Mouse (Mus musculus): ENCODE data around the gene Numa1. TPM values are rescaled to one million over a fixed set of nuclear protein-coding genes. Genes with fewer than 3 reads are reported as not detected.

Numa1 gene
- polyA plus RNA-seq, 1 experiment, result 57.5 TPM

- peak overlapping the region; percentile 47 for H3K4me3 ChIP-seq (replicated peaks)
- H3K4me1 ChIP-seq, result peaks cover 88% of the 10 kb centered on the region
- H3K9me3 ChIP-seq, result no peaks in the 10 kb centered on the region
- H3K36me3 ChIP-seq (replicated peaks; ENCODE audit: low read length), result no peaks in the 10 kb centered on the region
- H3K27me3 ChIP-seq (replicated peaks), result no peaks in the 10 kb centered on the region
- TF ChIP-seq GATA1 (IDR thresholded peaks at IDR 0.05; ENCODE audit: borderline replicate concordance, low read length) (no peak), FLI1 (IDR thresholded peaks at IDR 0.05; ENCODE audit: low read length) (no peak)
Observed at GRCm38 (mm10) chr7:101955862-101956261, 22.0 kb downstream of the Numa1 start.

DNA sequence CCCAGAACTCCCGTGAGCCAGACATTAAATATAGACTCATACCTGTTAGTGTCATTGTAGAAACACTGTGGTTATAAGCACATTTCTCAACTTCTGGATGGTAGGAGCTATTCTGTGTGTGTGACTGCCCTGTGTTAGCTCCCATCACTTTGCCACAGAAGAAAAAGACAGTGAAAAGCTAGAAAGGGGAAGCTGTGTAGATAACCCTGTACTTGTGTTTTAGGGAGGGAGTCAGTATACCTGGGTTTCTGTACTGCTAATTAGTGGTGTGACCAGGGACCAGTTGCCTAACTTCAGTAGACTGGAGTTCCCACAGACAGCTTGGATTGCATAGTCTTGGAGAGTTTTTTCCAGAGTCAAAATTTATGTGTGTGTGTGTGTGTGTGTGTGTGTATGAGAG is 22.6 kb downstream of the Numa1 start:
- TF ChIP-seq FLI1 (IDR thresholded peaks at IDR 0.05; ENCODE audit: low read length) (no peak), GATA1 (IDR thresholded peaks at IDR 0.05; ENCODE audit: borderline replicate concordance, low read length) (no peak)
- Histone ChIP-seq H3K27me3 (replicated peaks) (no peaks in the 10 kb centered on the region), H3K4me3 (replicated peaks) (no peak overlapping the region), H3K36me3 (replicated peaks; ENCODE audit: low read length) (no peaks in the 10 kb centered on the region), H3K4me1 (peaks cover 83% of the 10 kb centered on the region), H3K9me3 (no peaks in the 10 kb centered on the region)

GRCm38 (mm10) chr7:101956911-101957310 is 23.0 kb downstream of the Numa1 start:
- no peaks in the 10 kb centered on the region for H3K27me3 ChIP-seq (replicated peaks)
- TF ChIP-seq GATA1 (IDR thresholded peaks at IDR 0.05; ENCODE audit: borderline replicate concordance, low read length) (no peak), FLI1 (IDR thresholded peaks at IDR 0.05; ENCODE audit: low read length) (no peak)
- no peaks in the 10 kb centered on the region for H3K36me3 ChIP-seq (replicated peaks; ENCODE audit: low read length)
- no peaks in the 10 kb centered on the region for H3K9me3 ChIP-seq
- H3K4me1 ChIP-seq, result peaks cover 78% of the 10 kb centered on the region
- no peak overlapping the region for H3K4me3 ChIP-seq (replicated peaks)

DNA sequence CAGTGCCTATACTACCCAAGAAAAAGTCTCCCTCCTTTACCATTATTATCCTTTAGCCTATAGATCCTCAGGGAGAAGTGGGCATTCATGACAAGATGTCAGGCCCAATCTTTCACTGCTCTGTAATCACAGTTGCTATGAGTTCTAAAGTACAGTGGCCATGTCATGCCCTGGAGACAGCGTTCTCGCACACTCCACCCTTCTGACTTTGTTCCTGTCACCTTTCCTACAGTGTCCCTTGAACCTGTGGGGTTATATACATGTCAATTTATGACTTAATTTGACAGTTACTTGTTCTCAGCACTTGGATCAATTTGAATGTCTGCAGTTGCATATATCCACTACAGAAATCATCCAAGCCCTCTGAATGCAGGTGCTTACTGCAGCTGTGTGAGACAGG is 28.9 kb downstream of the Numa1 start:
- Histone ChIP-seq H3K36me3 (replicated peaks; ENCODE audit: low read length) (no peaks in the 10 kb centered on the region), H3K4me1 (peaks cover 72% of the 10 kb centered on the region), H3K4me3 (replicated peaks) (no peak overlapping the region), H3K9me3 (no peaks in the 10 kb centered on the region), H3K27me3 (replicated peaks) (no peaks in the 10 kb centered on the region)
- TF ChIP-seq FLI1 (IDR thresholded peaks at IDR 0.05; ENCODE audit: low read length) (no peak), GATA1 (IDR thresholded peaks at IDR 0.05; ENCODE audit: borderline replicate concordance, low read length) (no peak)

DNA sequence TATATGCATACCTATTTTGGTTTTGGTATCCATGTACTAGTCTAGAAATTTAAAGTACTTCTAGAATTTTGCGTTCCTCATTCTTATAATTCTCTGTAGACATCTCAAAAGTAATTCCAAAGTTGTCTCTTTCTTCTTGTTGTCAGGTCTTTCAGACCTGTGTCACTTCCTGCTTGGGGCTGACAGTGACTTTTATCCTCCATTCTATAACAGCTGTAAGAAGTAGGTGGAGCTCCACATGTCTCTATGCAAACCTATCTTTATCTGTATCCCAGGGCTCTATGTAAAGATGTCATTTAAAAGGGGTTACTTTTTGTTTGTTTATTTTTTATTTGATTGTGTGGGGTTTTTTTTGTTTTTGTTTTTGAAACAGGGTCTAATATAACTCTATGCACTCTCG is 29.7 kb downstream of the Numa1 start:
- Histone ChIP-seq H3K9me3 (no peaks in the 10 kb centered on the region), H3K4me1 (peaks cover 77% of the 10 kb centered on the region), H3K27me3 (replicated peaks) (no peaks in the 10 kb centered on the region), H3K4me3 (replicated peaks) (no peak overlapping the region), H3K36me3 (replicated peaks; ENCODE audit: low read length) (no peaks in the 10 kb centered on the region)
- TF ChIP-seq GATA1 (IDR thresholded peaks at IDR 0.05; ENCODE audit: borderline replicate concordance, low read length) (no peak), FLI1 (IDR thresholded peaks at IDR 0.05; ENCODE audit: low read length) (no peak)

GRCm38 (mm10) chr7:101964551-101964950 is 30.6 kb downstream of the Numa1 start:
- peaks cover 77% of the 10 kb centered on the region for H3K4me1 ChIP-seq
- H3K36me3 ChIP-seq (replicated peaks; ENCODE audit: low read length), result no peaks in the 10 kb centered on the region
- H3K27me3 ChIP-seq (replicated peaks), result no peaks in the 10 kb centered on the region
- H3K4me3 ChIP-seq (replicated peaks), result peak overlapping the region; percentile 77
- H3K9me3 ChIP-seq, result no peaks in the 10 kb centered on the region
- TF ChIP-seq FLI1 (IDR thresholded peaks at IDR 0.05; ENCODE audit: low read length), result no peak
- TF ChIP-seq GATA1 (IDR thresholded peaks at IDR 0.05; ENCODE audit: borderline replicate concordance, low read length), result no peak

- H3K27me3 ChIP-seq (replicated peaks), result no peaks in the 10 kb centered on the region
- TF ChIP-seq FLI1 (IDR thresholded peaks at IDR 0.05; ENCODE audit: low read length) (no peak), GATA1 (IDR thresholded peaks at IDR 0.05; ENCODE audit: borderline replicate concordance, low read length) (no peak)
- no peaks in the 10 kb centered on the region for H3K36me3 ChIP-seq (replicated peaks; ENCODE audit: low read length)
- peak overlapping the region; percentile 62 for H3K4me3 ChIP-seq (replicated peaks)
- H3K4me1 ChIP-seq, result peaks cover 69% of the 10 kb centered on the region
- no peaks in the 10 kb centered on the region for H3K9me3 ChIP-seq
Observed at GRCm38 (mm10) chr7:101965606-101966005, 31.7 kb downstream of the Numa1 start.

GRCm38 (mm10) chr7:101967256-101967655 is 33.3 kb downstream of the Numa1 start:
- Histone ChIP-seq H3K27me3 (replicated peaks) (no peaks in the 10 kb centered on the region), H3K36me3 (replicated peaks; ENCODE audit: low read length) (no peaks in the 10 kb centered on the region), H3K9me3 (no peaks in the 10 kb centered on the region), H3K4me1 (peaks cover 80% of the 10 kb centered on the region), H3K4me3 (replicated peaks) (peak overlapping the region; percentile 38)
- no peak for TF ChIP-seq GATA1 (IDR thresholded peaks at IDR 0.05; ENCODE audit: borderline replicate concordance, low read length)
- no peak for TF ChIP-seq FLI1 (IDR thresholded peaks at IDR 0.05; ENCODE audit: low read length)

GRCm38 (mm10) chr7:101968751-101969150 is 34.8 kb downstream of the Numa1 start:
- Histone ChIP-seq H3K4me3 (replicated peaks) (peak overlapping the region; percentile 1), H3K4me1 (peaks cover 83% of the 10 kb centered on the region), H3K36me3 (replicated peaks; ENCODE audit: low read length) (peaks cover 11% of the 10 kb centered on the region), H3K9me3 (no peaks in the 10 kb centered on the region), H3K27me3 (replicated peaks) (no peaks in the 10 kb centered on the region)
- TF ChIP-seq GATA1 (IDR thresholded peaks at IDR 0.05; ENCODE audit: borderline replicate concordance, low read length) (no peak), FLI1 (IDR thresholded peaks at IDR 0.05; ENCODE audit: low read length) (no peak)

- Histone ChIP-seq H3K36me3 (replicated peaks; ENCODE audit: low read length) (peaks cover 17% of the 10 kb centered on the region), H3K9me3 (no peaks in the 10 kb centered on the region), H3K27me3 (replicated peaks) (no peaks in the 10 kb centered on the region), H3K4me3 (replicated peaks) (peak overlapping the region; percentile 97), H3K4me1 (peaks cover 83% of the 10 kb centered on the region)
- no peak for TF ChIP-seq GATA1 (IDR thresholded peaks at IDR 0.05; ENCODE audit: borderline replicate concordance, low read length)
- no peak for TF ChIP-seq FLI1 (IDR thresholded peaks at IDR 0.05; ENCODE audit: low read length)
Observed at GRCm38 (mm10) chr7:101969694-101970428, 36.0 kb downstream of the Numa1 start.
